ENCODE assay signal across 8 mouse cellular contexts in the genomic region with DNA sequence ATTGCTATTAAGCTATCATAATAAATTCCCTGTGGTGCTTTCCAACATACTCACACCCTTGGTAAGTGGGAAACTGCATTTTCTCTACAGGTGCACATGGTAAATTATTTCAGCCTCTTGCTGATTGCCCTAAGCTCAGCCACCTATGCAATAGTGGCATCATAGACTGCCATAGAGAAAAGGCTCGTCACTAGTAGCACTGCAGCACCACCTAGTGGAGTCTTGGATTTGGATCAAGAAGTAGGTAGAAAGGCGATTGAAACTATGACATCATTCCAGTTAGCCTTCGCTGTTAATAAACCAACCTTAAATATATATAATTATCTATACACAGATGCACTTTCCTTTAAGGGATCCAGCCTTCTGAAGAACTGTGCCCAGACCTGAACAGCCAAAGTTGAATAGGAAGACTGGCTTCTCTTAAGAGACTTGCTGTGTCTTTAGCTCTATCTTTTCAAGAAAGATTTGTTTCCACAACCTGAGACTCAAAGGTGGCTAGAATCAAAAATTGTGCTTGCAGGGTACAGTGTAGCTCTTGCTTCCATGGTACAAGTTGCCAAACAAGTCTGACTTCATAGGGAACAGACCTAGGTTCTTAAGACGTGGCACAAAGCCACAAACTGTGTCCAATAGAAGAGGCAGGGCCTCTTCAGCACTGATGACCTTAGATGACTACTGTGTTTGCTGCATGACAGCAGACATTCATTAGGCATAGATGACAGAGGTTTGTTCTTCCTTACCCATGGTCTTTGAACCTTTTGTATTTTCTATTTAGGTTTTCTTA. TPM values are rescaled to one million over a fixed set of nuclear protein-coding genes. Genes with fewer than 3 reads are reported as not detected.
DNase-seq lines count a peak whose midpoint lies in the region; ATAC-seq and TF ChIP-seq lines count a peak whose summit lies in the region.

No protein-coding gene starts in this region.

- in situ Hi-C loops in ES-E14 (cut with MboI; ENCODE audit: low sequenced_read_pairs in 2 of 2, unreplicated experiment in 2 of 2), result loop anchor here (5.0 to 25.0 kb wide), 2 partner anchors 549 to 564 kb away; no protein-coding TSS in a partner anchor

- H3K9me3 ChIP-seq in ES-E14 (ENCODE audit: control insufficient read depth, insufficient read depth, low read depth, low read length), result no peaks in the 10 kb centered on the region

- H3K36me3 ChIP-seq in ES-E14 (ENCODE audit: control insufficient read depth, insufficient read depth, low read length, poor library complexity, severe bottlenecking), result no peaks in the 10 kb centered on the region

- H3K9ac ChIP-seq in ES-E14 (ENCODE audit: insufficient read depth, low read depth, low read length, poor library complexity, severe bottlenecking), result no peak overlapping the region

- no peak overlapping the region for H3K4me3 ChIP-seq in ES-E14 (ENCODE audit: insufficient read depth in 1 of 2, low read depth in 1 of 2, low read length in 2 of 2, poor library complexity in 1 of 2, severe bottlenecking in 1 of 2)

- DNase-seq in ES-E14 (ENCODE audit: low read depth, low spot score), result peak; percentile 72
- DNase-seq in adrenal gland, postnatal 10 days, result peak; percentile 86
- DNase-seq in embryo, embryonic 9.5 days (ENCODE audit: extremely low spot score), result peak; percentile 74
- peak; percentile 67 to 74 for DNase-seq in heart, postnatal 36 days
- peak; percentile 68 to 82 for DNase-seq in layer of hippocampus, postnatal 10 days (ENCODE audit: low spot score in 2 of 2)
- peak; percentile 89 for DNase-seq in lung, postnatal 14 days
- DNase-seq in retina, postnatal 1 day, result peak; percentile 85

- H3K4me1 ChIP-seq in ES-E14 (ENCODE audit: control insufficient read depth in 2 of 2, insufficient read depth in 2 of 2, low read length in 2 of 2, poor library complexity in 1 of 2), result no peaks in the 10 kb centered on the region

- ATAC-seq in activated CD4-positive, CD25-positive, alpha-beta regulatory T cell, adult 4 months, result no peak

- H3K27ac ChIP-seq in ES-E14 (ENCODE audit: insufficient read depth, low read depth, low read length, poor library complexity, severe bottlenecking), result no peak overlapping the region

- intact Hi-C loops in heart, postnatal 36 days (cut with DNase I), result loop anchor here (1.0 to 5.0 kb wide), 5 partner anchors 227 to 641 kb away; no protein-coding TSS in a partner anchor

TF ChIP-seq in ES-E14, 5 proteins besides CTCF, POLR2A, EP300 and RAD21:
- TF ChIP-seq CHD2 (IDR thresholded peaks at IDR 0.05; ENCODE audit: low read depth, low read length) (no peak), ZC3H11A (IDR thresholded peaks at IDR 0.05; ENCODE audit: borderline replicate concordance, low read depth, low read length) (peak; percentile 96), ZNF384 (IDR thresholded peaks at IDR 0.05; ENCODE audit: low read depth, low read length) (no peak)

RNA-seq across cellular contexts. Expression of a gene that starts 41.4 kb away (rescaled TPM):
- 14.7 and 28.6 TPM in 2 replicates for total RNA-seq in ES-E14 (2012; rRNA removed)
- total RNA-seq in adrenal gland, postnatal 10 days (2021), result 100 to 1,000 TPM; 123 to 140 TPM
- total RNA-seq in heart, postnatal 36 days (2021), result 10 to 100 TPM in 1 of 2 experiments, 1 to 10 TPM in 1; 9.2 to 12.1 TPM
- 10 to 100 TPM; 31.6 to 42.5 TPM for total RNA-seq in layer of hippocampus, postnatal 10 days (2021)
- polyA plus RNA-seq in activated CD4-positive, CD25-positive, alpha-beta regulatory T cell, adult 4 months (2017; shearing (Covaris generic)), result 1 to 10 TPM in 1 of 2 experiments, under 1 TPM in 1; 0.63 to 1.4 TPM

RNA-seq across cellular contexts. Expression of a gene that starts 56.0 kb away (rescaled TPM):
- total RNA-seq in ES-E14 (2012; rRNA removed), result 1.2 and 1.4 TPM in 2 replicates
- 10 to 100 TPM; 12.9 to 15.4 TPM for total RNA-seq in adrenal gland, postnatal 10 days (2021)
- 10 to 100 TPM; 21.9 to 38.1 TPM for total RNA-seq in heart, postnatal 36 days (2021)
- total RNA-seq in layer of hippocampus, postnatal 10 days (2021), result 10 to 100 TPM; 11.1 to 12.6 TPM
- under 1 TPM in 1 of 2 experiments, not detected in 1; 0.11 TPM for polyA plus RNA-seq in activated CD4-positive, CD25-positive, alpha-beta regulatory T cell, adult 4 months (2017; shearing (Covaris generic))
